Mouse (Mus musculus): ENCODE measurements around the gene Rere.
A peak's percentile ranks its signal among the peaks of the same experiment; 100 is the strongest.

Rere gene

DNA sequence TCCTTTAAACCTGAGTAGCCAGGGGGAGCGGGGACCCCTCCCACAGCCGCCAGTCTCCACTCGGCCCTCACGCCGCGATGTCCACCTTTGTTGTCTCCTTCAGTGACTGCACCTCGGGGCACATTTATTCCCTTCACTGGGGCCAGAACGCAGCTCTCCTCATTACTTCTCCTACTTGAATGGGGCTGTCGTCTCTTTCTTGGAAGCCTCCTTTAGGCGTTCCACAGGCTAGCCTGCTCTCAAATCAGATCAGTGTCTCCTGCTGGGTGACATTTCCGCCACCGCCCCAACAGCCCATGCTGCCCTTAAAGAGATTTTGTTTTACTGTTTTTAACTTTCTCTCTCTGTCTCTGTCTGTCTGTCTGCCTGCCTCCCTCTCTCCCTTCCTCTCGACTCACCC, 380.4 kb downstream of the Rere start:
- no peak for DNase-seq (ENCODE audit: low read depth)

DNA sequence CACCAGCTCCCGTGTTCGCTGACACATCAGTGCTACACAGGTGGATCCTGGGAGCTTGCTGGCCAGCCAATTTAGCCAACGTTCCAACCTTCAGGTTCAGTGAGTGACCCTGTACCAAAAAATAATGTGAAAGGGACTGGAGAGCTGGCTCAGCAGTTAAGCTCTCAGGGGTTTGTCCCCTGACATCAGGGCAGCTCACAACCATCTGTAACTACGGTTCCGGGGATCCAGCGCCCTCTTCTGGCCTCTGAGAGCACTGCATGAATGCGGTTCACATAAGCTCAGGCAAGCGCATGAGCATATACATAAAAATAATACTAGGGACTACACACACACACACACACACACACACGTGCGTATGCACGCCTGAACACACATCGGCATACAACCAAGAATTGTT, 381.7 kb downstream of the Rere start:
- peak; percentile 16 for DNase-seq (ENCODE audit: low read depth)

DNA sequence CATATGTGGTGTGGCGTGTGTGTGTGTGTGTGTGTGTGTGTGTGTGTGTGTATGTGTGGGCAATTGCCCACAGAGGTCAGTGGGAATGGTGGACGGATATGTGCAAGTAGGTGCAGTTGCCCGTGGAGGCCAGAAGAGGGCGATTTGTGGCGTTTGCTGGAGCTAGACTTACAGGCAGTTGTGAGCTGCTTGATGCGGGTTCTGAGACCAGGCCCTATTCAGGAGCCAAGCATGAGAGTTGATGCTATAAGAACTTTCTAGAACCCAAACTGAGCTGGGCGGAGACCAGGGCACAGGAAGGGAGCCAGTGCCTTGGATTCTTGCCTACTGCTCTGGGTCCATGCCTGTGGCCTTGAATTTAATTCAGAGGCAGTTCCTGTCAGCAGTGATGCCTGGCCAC, 383.3 kb downstream of the Rere start:
- DNase-seq (ENCODE audit: low read depth): peak; percentile 29

DNA sequence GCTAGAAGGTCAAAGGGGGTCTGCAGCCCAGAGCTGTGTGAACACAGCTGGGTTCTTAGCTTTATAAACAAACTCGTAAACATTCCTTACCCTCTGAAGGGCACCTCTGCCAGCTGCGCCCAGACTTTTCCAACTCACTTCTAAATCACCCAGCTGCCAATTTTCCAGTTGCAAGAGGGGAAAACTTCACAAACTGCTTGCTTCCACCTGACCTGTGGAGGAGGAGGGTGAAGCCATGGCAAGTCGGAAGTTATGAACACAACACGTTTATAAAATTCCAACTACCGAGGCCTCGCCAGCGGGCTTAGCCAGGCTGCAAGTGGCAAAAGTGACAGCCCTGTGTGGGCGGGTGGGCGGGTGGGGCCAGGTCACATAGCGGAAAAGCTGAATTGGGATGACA, 384.4 kb downstream of the Rere start:
- no peak for DNase-seq (ENCODE audit: low read depth)
